Mouse (Mus musculus): Measurements from ENCODE around the gene Ss18l2.

The Ss18l2 gene

DNA sequence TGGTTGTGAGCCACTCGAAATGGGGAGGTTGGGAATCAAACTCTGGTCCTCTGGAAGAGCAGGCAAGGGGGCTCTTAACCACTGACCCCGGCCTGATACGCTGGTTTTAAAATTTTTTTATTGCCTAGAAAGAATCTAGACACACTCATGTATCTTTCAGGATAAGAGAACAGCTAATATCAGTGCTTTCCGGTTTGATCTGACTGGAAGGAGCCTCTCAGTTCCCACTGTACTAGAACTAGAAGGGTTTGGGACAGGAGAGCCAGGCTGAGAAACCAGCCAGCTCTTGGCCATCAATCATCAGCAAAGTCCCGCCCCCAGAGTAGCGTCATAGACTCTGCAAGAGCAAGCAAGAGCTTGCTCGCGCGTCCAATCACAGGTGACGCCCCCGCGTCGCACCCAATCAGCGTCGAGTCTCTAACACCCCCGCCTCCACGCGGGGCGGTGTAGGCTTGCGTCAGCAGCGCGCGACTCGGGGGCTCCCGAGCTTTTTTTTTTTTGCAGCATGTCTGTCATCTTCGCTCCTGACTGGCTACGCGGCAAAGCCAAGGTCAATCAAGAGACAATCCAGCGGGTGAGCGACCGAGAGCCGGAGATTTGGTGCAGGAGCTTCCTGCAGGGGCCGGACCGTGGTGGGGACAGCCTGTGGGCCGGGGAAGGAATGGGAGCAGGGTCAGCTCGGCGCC is at the start of gene Ss18l2:
TSS of gene Ss18l2 (plus strand) at position 432 of the 686 bp plus-strand sequence.
- DNase-seq = peak; percentile 100

- no peak for DNase-seq
Measured at GRCm38 (mm10) chr9:121663467-121663866, 46.7 kb upstream of the Ss18l2 start.

DNA sequence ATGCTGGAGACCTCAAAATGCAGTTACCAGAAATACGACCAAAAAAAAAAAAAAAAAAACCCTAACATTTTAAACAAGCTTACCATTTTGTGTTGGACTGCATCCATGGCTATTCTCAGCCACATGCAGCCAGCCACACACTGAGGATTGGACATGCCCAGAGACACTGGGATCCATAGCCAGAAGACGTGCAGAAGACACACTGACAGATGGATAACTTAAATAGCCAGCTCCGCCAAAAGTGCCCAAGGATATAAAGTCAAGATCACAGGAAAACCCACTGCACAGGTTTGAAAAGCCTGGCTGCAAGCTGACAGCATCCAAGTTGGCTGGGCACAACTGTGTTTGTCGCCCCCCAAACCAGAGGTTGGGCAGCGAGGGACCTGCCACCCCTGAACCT is 46.0 kb upstream of the Ss18l2 start:
- no peak for DNase-seq

GRCm38 (mm10) chr9:121666957-121667630 is 43.0 kb upstream of the Ss18l2 start:
- no peak for DNase-seq

DNA sequence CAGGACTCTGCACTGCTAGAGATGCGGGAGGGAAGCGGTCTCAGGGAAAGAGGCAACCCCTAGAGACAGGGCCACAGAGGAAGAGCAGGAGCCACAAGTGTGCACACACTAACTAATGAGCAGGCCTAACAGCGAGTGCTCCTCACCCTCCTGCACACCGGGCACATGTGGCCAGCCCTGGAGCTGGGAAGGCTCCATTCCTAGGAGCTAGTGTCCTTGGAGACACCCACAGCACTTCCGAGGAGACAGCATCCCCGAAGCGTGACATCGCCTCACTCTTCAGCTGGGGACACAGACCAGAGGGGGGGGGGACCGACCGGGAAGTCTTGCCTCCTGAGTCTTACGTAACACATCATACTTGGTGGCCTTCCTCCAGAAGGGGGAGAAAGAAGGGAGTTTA is 42.3 kb upstream of the Ss18l2 start:
- peak; percentile 93 for DNase-seq

GRCm38 (mm10) chr9:121669348-121669791 is 40.8 kb upstream of the Ss18l2 start:
- peak; percentile 96 for DNase-seq

DNA sequence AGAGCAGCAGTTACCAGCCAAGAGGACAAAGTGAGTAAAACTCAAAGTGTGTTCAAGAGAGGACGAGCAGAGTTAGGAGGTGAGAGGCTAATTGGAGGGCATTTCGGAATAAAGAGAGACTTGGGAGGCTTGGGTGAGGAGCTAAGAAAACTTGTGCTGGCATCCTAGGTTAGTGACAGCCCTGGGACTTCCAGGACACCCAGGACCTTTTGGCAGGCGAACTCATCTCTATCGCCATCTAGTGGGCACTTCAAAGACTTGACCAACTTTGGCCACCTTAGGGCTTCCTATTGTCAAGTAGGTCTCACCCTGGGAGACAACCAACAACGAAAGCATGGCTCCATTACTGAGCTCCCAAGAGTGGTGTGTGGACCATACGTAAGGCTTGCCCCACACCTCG is 38.8 kb upstream of the Ss18l2 start:
- DNase-seq = no peak

- peak; percentile 98 for DNase-seq
Measured at GRCm38 (mm10) chr9:121672311-121672710, 37.8 kb upstream of the Ss18l2 start.

GRCm38 (mm10) chr9:121673716-121674115 is 36.4 kb upstream of the Ss18l2 start:
- DNase-seq = no peak

DNA sequence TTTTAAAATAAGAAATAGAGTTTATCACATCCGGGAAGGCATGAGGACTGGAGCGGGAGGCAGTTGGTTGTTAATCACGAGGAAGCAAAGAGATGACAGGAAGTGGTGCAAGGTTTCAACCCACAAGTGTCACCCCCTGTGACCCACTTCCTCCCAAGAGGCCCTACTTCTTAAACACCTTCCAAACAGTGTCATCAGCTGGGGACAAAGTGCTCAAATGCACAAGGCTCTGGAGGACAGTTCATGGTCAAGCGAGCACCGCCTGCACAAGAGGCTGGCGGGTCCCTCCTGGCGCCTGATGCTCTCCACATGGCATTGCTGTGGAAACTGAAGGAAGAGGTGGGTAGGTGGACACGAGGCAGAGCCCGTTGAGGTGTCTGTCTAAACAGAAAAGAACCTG is 35.1 kb upstream of the Ss18l2 start:
- DNase-seq = peak; percentile 93

DNA sequence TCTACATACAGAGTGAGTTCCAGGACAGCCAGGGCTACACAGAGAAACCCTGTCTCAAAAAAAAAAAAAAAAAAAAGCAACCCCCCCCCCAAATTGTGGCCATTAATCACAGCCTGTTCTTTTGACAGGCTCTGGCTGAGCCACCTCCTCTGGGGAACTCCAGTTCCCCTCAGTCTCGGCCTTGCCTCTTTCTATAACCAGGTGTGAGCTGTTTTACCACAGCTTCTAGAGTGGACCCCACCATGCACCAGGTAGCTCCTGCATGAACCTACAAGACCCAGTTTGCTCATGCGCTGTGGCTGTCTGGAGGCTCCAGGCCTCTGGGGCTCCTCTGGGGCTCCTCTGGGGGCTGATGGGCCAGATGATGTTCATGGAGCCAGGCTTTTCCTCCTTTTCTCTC is 34.6 kb upstream of the Ss18l2 start:
- DNase-seq = no peak

DNA sequence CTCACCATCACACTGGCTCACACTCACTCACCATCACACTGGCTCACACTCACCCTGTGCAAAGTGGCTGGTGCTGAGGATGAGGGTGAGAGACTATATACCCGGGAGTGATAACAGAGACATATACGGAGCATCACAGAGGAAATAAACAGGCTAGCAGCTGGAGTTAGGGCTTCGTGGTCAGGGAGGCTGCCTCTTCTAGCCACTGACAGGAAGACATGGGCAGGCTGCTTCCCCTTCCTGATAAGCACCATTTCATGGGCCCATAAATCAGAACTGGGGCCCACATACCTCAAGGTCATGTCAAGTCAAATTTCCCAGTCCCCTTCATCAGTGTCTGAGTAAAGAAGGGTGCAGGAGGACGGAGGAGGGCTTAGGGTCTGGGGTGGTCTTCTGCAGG is 33.1 kb upstream of the Ss18l2 start:
- DNase-seq = no peak

DNA sequence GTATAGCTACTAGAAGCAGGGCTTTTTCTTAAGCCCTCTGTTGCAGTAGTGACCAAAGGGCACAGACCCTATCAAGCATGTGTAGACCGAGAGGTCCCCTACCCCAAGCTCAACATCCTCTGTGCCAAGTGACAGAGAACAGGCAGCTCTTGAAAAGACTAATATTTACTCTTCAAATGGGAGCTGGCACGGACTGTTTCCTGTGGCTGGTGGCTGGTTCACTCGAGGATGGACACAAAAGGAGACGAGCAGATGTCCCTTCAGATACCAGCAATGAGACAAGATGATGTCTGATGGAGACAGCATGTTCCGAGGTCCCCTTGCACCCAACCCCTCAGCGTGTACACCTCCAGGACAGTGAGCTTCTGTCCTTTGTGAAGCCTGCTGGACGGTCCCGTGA is 32.7 kb upstream of the Ss18l2 start:
- no peak for DNase-seq

DNA sequence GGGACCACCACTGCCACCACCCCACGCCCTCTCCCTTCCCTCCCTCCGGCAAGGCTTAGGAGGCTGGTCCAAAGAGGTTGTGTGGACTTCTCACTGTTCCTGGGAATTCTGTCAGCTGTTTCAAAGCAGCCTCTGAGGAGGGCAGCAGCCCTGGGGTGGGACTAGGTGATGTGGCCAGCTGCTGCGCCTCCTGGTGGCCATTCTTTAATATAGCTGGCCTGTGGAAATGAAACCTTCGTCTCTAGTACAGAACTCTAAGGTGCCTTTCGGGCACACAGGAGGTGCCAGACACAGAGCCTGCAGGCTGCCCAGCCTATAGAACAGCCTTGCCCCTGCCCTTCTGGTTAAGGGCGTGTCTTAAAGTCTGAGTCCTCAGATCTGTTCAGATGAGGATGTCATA is 30.6 kb upstream of the Ss18l2 start:
- DNase-seq = peak; percentile 96

GRCm38 (mm10) chr9:121681191-121681590 is 28.9 kb upstream of the Ss18l2 start:
- DNase-seq = no peak

DNA sequence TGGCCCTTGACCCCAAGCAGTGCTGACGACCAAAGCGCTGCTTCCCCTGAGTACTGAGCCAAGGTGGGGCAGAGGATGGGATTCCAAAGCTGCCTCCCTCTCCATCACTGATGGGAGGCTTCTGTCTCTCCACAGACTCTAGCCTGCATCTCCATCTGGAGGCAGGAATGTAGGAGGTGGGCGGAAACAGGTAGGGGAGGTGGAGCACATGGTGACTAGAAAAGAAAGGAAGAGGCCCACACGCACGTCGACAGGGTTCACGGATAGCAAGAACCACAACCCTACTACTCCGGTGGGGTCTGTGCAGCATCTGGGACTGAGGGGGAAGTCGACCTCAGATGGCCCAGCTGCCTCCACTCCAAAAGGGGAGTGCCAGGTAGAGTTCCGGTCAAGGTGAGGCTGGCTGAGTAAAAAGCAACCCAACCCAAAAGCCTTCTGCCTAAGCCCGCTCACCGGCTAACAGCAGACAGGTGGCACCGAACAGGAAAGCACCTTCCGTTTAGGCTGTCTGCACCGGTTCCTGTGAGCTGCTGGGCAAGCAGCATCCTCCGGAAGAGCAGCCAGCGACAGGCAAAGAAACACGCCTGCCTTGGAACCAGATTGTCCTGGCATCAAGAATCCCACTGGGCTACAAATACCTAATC is 28.0 kb upstream of the Ss18l2 start:
- no peak for DNase-seq

GRCm38 (mm10) chr9:121684702-121685101 is 25.4 kb upstream of the Ss18l2 start:
- DNase-seq = no peak

GRCm38 (mm10) chr9:121690200-121690651 is 19.9 kb upstream of the Ss18l2 start:
- no peak for DNase-seq

- no peak for DNase-seq
Measured at GRCm38 (mm10) chr9:121690734-121691133, 19.4 kb upstream of the Ss18l2 start.

DNA sequence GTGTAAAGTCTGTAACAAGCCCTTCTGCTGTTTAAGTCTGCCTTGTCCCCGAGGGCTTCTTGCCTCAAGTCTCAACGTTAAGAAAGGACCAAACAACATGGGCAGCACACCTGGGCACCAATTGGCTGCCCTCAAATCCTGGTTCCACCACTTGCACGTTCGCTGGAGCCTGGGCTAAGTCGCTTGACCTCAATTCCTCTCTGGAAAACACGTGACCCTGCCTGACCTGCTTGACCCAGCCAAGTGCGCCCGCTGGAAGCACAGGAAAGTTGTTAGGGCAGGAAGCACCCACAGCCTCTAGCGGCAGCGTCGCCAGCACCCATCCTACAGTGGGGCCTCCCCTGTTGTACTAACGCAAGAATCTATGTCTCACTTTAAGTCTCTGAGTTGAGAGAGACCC is 15.4 kb upstream of the Ss18l2 start:
- DNase-seq = no peak

DNA sequence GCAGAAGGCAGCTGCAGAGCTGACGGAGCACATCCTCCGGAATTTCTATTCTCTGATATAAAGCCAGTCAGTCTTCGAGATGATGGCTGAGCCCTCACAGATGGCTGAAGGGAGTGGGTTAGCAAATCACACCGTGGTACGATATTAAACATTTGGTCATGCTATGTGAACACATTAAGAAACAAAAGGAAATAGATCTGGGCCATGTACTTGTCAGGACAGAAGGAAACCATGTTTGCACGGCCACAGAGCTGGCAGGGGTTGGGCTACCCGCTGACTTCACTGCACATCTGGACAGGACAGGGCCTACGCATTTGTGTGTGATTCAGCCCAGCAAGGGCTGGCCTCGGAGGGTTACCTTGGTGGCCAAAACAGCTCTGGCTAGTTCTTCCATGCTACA is 13.5 kb upstream of the Ss18l2 start:
- DNase-seq = no peak

DNA sequence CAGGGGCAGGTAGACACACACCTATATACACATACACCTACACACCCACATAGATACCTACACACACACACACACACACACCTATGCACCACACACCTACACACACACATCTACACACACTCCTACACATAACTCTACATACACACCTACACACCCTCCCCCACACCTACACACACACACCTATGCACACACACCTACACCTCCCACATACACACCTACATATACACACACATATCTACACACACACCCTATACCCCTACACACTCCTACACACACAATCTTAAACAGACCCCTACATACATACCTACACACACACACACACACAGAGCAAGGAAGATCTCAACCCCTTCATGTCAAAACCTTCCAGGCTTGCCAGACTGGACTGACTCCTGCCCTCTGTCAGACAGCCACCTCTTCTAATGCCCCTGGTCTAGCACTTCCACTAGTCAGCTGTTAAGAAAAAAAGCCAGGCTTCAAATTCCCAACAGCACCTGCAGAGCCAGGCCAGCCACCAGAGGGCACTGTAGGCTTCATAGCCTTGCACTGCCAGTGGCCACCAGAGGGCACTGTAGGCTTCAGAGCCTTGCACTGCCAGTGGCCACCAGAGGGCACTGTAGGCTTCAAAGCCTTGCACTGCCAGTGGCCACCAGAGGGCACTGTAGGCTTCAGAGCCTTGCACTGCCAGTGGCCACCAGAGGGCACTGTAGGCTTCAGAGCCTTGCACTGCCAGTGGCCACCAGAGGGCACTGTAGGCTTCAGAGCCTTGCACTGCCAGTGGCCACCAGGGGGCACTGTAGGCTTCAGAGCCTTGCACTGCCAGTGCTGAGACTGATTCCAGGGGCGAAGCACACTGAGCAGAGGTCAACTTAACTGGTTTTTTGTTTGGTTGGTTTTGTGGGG is 12.7 kb upstream of the Ss18l2 start:
- peak; percentile 86 for DNase-seq

DNA sequence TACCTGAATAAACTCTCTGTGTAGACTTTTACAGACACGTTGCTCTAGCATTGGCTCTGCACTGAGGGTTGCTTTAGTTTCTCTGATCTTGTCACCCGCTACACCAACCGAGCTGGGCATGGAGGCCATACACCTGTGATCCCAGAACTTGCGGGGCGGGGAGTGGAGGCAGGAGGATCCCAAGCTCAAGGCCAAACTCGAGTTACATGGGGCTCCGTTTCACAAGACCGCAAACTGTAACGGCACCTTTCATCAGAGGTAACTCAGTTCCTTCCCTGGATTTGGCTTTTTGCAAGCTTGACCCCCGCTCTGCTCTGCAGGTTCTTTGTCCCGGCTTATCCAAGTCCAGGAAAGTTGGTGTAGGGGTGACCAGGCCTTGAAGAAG is 5.9 kb upstream of the Ss18l2 start:
- peak; percentile 94 for DNase-seq
